Mouse (Mus musculus) stomach, embryonic 16.5 days (tissue): ENCODE data around the gene Gprc5c. TPM values are rescaled to one million over a fixed set of nuclear protein-coding genes. Genes with fewer than 3 reads are reported as not detected.
A peak's percentile ranks its signal among the peaks of the same experiment; 100 is the strongest.

ENCODE experiments used
- ATAC-seq: fragments of 200-750 bp; cut with Nextera tagmentation; 2 replicates; pipeline ENCODE4 v1.8.0; 2017; ENCODE audit warnings: moderate number of reproducible peaks, moderate TSS enrichment; ENCODE audit not compliant: insufficient read depth, low FRiP score
- H3K27ac ChIP-seq: fragments of 300-500 bp; sonication (generic); 2 replicates; pipeline ENCODE4 v1.5.1; 2014; ENCODE audit warnings: low read length
- H3K27me3 ChIP-seq: fragments of 300-500 bp; sonication (generic); 2 replicates; pipeline ENCODE4 v1.6.1; 2014; ENCODE audit warnings: low read length, control low read depth, mixed read lengths; ENCODE audit not compliant: control insufficient read depth, insufficient read depth
- H3K36me3 ChIP-seq: fragments of 300-500 bp; sonication (generic); 2 replicates; pipeline ENCODE4 v1.6.1; 2014; ENCODE audit warnings: low read length; ENCODE audit not compliant: control insufficient read depth, insufficient read depth
- H3K4me1 ChIP-seq: fragments of 300-500 bp; sonication (generic); 2 replicates; pipeline ENCODE4 v1.6.1; 2014; ENCODE audit warnings: low read length, control low read depth, mixed read lengths; ENCODE audit not compliant: control insufficient read depth, insufficient read depth
- H3K4me2 ChIP-seq: fragments of 300-500 bp; sonication (generic); 2 replicates; pipeline ENCODE4 v1.6.1; 2014; ENCODE audit warnings: low read depth, low read length, mixed read lengths
- H3K4me3 ChIP-seq: fragments of 300-500 bp; sonication (generic); replicated peaks from 2 replicates; pipeline ENCODE4 v1.5.1; 2014; ENCODE audit warnings: mild to moderate bottlenecking, low read length
- H3K9ac ChIP-seq: fragments of 300-500 bp; sonication (generic); 2 replicates; pipeline ENCODE4 v1.6.1; 2014; ENCODE audit warnings: low read length
- H3K9me3 ChIP-seq: fragments of 300-500 bp; sonication (generic); replicated peaks from 2 replicates; pipeline ENCODE4 v1.6.1; 2016; ENCODE audit warnings: low read length, control low read depth; ENCODE audit not compliant: control insufficient read depth
- WGBS: fragments of 180-500 bp; shearing (Covaris S2); extraction: QIAGEN DNeasy Blood & Tissue Kit; methylation state at CpG from one replicate; pipeline ENCODE4 v1.1.7; 2014; 5-methylcytosine and 5-hydroxymethylcytosine counted together
- polyA plus RNA-seq: library from polyadenylated mRNA; unstranded; fragments of >200 nt; fragmentation: Nextera tagmentation; extraction: Ambion mirVana; gene quantifications from 2 replicates; pipeline ENCODE4 v1.2.1, GENCODE M21; 2015

Gprc5c gene
- 23.0 and 23.7 TPM in 2 replicates for polyA plus RNA-seq

DNA sequence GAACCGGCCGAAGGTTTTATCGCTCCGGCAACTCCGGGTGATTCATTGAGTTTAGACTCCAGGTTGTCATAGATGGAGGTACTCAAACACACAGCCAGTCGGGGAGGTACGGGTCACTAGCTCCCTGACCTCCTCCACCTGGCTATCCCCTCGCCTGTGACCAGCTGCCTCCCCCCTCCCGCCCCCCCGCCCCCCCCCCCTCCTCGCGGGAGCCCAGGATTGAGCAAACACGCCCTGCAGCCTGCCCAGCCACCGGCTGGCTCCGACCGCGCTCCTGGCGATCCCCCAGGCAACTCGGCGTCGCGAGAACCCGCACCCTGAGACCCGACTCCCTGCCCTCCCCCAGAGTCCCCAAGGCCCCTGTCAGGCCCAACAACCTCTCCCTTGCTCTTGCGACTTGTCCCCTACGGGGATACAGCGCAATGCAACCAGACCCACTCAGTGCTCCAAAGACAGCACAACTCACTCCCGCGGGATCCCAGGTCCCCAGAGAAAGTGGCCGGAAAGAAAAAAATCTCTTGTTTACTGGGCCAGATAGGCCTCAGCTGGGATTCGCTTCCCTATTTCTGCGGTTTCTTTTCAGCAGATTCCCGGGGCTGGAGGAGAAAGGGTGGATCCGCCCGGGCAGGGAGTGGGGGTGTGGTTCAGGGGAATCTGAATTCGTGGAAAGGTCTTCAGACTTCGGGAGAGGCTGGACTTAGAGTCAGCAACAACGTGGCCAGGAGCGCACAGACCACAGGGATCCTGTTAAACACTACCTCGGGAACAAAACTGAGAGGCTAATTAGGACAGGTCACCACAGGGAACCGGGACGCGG, at the start of gene Gprc5c:
Gene Gprc5c, plus strand, starts transcription at position 701 of the 817 bp plus-strand sequence.
- Histone ChIP-seq H3K4me2 (peak within 1 kb of the TSS; percentile 89), H3K27ac (peak within 1 kb of the TSS; percentile 90), H3K9me3 (no peaks in the 10 kb centered on the region), H3K27me3 (no peaks in the 10 kb centered on the region), H3K36me3 (no peaks in the 10 kb centered on the region), H3K9ac (peak within 1 kb of the TSS; percentile 87), H3K4me3 (peak within 1 kb of the TSS; percentile 76), H3K4me1 (peaks cover 4% of the 10 kb centered on the region; the same call in 1 of the 2 replicates)
- ATAC-seq, result peak; percentile 56; the same call in 1 of the 2 replicates
- 1% methylated on average over 40 of the region's 43 CpGs for WGBS

DNA sequence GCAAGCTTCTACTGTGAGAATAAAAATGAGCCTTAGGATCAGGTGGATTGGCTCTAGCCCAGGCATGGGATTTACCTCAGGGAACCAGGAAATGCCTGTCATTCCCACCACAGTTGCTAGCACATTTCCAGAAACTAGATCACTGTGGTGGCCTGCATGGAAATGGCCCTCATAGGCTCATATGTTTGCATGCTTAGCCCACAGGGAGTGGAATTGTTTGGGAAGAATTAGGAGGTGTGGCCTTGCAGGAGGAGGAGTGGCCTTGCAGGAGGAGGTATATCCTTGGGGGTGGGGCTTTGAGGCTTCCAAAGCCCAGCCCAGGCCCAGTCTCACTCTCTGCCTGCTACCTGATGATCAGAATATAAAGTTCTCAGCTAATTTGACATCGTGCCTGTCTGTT, 49.0 kb upstream of the Gprc5c start:
- Histone ChIP-seq H3K4me1 (no peaks in the 10 kb centered on the region; the same call in 1 of the 2 replicates), H3K4me3 (no peak overlapping the region), H3K36me3 (no peaks in the 10 kb centered on the region), H3K27me3 (no peaks in the 10 kb centered on the region), H3K4me2 (no peak overlapping the region), H3K9ac (no peak overlapping the region), H3K27ac (no peak overlapping the region), H3K9me3 (no peaks in the 10 kb centered on the region; the same call in 1 of the 2 replicates)
- WGBS, result 80% methylated on average over 1 of the region's 1 CpGs
- ATAC-seq, result no peak

DNA sequence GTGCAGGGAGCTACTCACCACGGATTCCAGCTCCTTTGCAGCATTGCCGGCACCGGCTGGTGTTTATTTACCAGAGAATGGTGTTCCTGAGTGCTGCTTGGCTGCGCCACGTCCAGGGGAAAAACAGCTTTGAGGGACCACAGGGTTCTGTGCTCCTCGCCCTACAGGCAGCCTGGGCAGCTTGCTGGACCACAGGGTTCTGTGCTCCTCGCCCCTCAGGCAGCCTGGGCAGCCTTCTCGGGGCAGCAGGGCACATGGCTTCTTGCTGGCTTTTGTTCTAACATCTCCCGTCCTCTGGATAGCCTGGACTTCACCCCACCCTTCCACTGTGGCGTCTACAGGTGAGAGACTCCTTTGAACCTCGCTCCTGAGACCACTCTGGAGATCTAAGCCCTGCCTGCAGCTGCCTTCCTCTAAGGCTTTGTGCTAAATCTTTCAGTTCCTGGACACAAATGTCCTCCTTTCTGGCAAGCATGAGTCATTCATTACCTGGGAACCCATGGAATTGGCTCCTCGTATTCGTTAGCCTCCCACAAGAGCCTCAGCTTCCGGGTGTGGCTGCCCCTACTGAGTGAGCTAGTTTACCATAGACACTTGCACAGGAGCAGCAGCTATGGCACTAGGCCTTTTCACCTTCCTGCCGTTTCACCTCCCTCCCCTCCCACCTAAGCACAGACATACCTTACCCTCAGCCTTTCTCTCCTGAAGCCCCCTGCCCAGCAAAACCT, 48.2 kb upstream of the Gprc5c start:
- Histone ChIP-seq H3K36me3 (no peaks in the 10 kb centered on the region), H3K27me3 (no peaks in the 10 kb centered on the region), H3K4me1 (peaks cover 4% of the 10 kb centered on the region), H3K4me3 (no peak overlapping the region), H3K4me2 (no peak overlapping the region), H3K27ac (peak overlapping the region; percentile 34; the same call in 1 of the 2 replicates), H3K9ac (0 out of 2 replicates have a peak overlapping the region, but pooled peaks have one; percentile 5), H3K9me3 (no peaks in the 10 kb centered on the region; the same call in 1 of the 2 replicates)
- WGBS, result 41% methylated on average over 15 of the region's 15 CpGs
- ATAC-seq, result peak; percentile 38; the same call in 1 of the 2 replicates

DNA sequence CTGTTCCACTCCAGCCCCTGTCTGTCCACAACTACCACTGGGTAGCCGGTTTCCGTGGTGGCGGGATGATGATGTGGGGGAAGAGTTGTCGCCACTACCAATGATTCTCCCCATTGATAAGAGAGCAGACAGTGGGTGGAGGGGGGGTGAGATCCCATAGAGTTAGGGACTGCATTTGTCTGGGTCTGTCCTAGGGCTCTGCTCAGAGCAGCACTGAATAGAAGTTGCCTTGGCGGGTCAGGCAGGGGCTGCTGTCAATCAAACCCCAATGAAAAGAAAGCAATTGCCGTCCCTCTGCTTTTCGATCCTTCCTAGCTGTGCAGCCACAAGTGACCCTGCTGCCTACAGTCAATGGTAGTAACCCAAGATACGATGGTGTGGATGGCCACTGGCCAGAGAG, 47.0 kb upstream of the Gprc5c start:
- Histone ChIP-seq H3K4me1 (peaks cover 9% of the 10 kb centered on the region), H3K36me3 (no peaks in the 10 kb centered on the region), H3K4me3 (no peak overlapping the region), H3K27me3 (no peaks in the 10 kb centered on the region), H3K9ac (no peak overlapping the region), H3K4me2 (no peak overlapping the region), H3K27ac (no peak overlapping the region), H3K9me3 (no peaks in the 10 kb centered on the region; the same call in 1 of the 2 replicates)
- ATAC-seq, result no peak
- 63% methylated on average over 8 of the region's 8 CpGs for WGBS

DNA sequence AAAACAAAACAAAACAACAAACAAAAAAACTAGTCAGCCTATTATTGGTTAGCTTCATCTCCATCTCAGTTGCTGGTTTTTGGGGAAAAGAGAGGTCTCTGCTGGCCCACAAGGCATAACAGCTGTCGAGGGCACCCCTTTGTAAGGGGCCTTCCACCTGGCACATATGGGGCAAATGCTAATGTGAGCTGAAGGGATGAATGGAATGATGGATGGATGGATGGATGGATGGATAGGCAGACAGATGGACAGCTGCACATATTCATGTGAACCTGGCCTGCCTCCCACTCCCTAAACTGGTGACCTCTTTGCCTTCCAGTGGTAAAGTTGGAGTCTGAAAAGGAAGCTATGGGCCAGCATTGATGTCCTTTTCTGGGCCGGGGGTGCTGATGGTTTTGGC, 43.9 kb upstream of the Gprc5c start:
- WGBS, result 64% methylated on average over 2 of the region's 2 CpGs

DNA sequence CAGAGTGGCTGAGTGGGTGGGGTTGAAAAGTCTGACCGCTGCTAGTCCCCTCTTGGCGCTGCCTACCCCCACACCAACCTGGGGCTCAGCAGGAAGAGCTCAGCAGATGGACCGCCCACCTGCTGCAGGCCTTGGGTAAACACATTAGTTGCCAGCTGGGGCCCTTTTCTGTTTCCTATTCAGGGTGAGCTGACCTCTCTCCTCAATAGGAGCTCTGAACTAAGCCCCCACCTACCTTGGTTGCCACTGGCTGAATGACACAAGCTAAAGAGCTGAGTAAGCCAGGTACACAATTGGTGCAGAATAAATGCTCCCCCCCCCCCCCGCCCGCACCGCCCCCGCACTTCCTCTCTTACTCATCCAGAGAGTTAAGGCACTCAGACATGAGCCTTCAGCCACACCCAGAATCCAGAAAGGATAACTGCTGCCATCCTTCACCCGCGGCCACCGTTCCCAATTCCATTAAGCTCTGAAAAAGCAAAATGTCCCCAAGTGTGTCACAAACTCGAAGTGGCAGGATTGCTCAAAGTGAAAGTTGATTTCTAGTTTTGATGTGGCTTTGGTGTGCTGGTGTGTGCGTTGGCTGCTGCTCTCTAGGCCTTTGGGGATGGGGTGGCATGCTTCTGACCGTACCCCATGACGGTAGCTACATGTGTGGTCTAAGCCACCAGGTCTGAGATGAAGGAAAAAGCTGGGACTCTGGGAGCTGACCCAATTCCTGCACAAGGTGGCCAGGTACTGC, 43.1 kb upstream of the Gprc5c start:
- no peak overlapping the region for H3K4me3 ChIP-seq
- H3K9ac ChIP-seq, result no peak overlapping the region
- H3K27me3 ChIP-seq, result no peaks in the 10 kb centered on the region
- H3K4me1 ChIP-seq, result peaks cover 9% of the 10 kb centered on the region
- no peaks in the 10 kb centered on the region for H3K36me3 ChIP-seq
- no peak overlapping the region for H3K27ac ChIP-seq
- 25% methylated on average over 14 of the region's 14 CpGs for WGBS
- H3K4me2 ChIP-seq, result no peak overlapping the region
- H3K9me3 ChIP-seq, result no peaks in the 10 kb centered on the region
- ATAC-seq, result peak; percentile 68; the same call in 1 of the 2 replicates

More for the DNA sequence above, 43.9 kb upstream of the Gprc5c start:
- Histone ChIP-seq H3K27me3 (no peaks in the 10 kb centered on the region), H3K9me3 (no peaks in the 10 kb centered on the region; the same call in 1 of the 2 replicates), H3K4me2 (no peak overlapping the region), H3K36me3 (no peaks in the 10 kb centered on the region), H3K4me3 (no peak overlapping the region), H3K9ac (no peak overlapping the region), H3K4me1 (peaks cover 9% of the 10 kb centered on the region), H3K27ac (no peak overlapping the region)
- ATAC-seq, result no peak

DNA sequence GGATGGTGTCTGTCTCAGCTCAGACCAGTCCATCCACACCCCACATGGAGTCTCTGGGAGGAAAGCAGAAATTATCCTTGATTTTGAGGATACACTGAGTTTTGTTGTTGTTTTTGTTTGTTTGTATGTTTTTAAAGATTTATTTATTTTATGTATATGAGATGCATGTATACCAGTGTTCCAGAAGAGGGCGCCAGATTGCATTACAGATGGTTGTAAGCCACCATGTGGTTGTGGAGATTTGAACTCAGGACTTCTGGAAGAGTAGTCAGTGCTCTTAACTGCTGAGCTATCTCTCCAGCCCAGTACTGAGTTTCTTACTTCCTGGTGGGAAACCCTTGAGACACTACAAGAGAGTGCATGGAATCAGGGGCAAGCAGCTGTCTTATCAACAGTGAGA, 41.6 kb upstream of the Gprc5c start:
- H3K4me1 ChIP-seq, result peaks cover 9% of the 10 kb centered on the region
- H3K27me3 ChIP-seq, result no peaks in the 10 kb centered on the region
- 76% methylated on average over 1 of the region's 1 CpGs for WGBS
- H3K36me3 ChIP-seq, result no peaks in the 10 kb centered on the region
- H3K27ac ChIP-seq, result no peak overlapping the region
- no peak overlapping the region for H3K4me2 ChIP-seq
- no peak overlapping the region for H3K9ac ChIP-seq
- H3K9me3 ChIP-seq, result no peaks in the 10 kb centered on the region
- H3K4me3 ChIP-seq, result no peak overlapping the region
- ATAC-seq, result no peak

DNA sequence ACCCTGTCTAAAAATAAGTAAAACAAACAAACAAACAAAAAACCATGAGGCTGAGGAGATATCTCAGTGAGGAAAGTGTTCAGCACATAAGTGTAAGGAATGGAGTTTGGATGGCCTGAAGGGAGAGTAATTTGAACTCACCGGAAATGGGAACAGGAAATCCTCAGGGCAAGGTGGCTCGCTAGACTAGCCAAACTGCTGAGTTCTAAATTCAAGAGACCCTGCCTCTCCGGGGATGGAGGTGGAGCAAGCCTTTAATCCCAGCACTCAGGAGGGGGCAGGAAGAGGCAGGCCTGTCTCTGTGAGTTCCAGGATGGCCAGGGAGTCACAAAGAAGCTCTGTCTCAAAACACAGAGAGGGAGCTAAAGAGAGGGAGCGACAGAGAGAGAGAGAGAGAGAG, 40.6 kb upstream of the Gprc5c start:
- Histone ChIP-seq H3K9ac (no peak overlapping the region), H3K4me2 (no peak overlapping the region), H3K4me3 (no peak overlapping the region), H3K36me3 (no peaks in the 10 kb centered on the region), H3K27me3 (no peaks in the 10 kb centered on the region), H3K27ac (no peak overlapping the region), H3K4me1 (peaks cover 13% of the 10 kb centered on the region), H3K9me3 (no peaks in the 10 kb centered on the region)
- whole genome bisulfite sequencing, result 28% methylated on average over 4 of the region's 4 CpGs
- no peak for ATAC-seq
